Mouse (Mus musculus): ENCODE measurements around the gene Chtop. TPM values are rescaled to one million over a fixed set of nuclear protein-coding genes. Genes with fewer than 3 reads are reported as not detected.

Chtop gene
- total RNA-seq (2021), result 100 to 1,000 TPM; 105 to 110 TPM
- polyA plus RNA-seq (2012; rRNA removed), result 34.5 and 37.2 TPM in 2 replicates
- long read RNA-seq, transcript Chtop-201 (5 exons, 3,257 nt), result minor isoform, 5 of 59 reads
- long read RNA-seq, transcript Chtop-202 (6 exons, 2,012 nt), result major isoform, 25 of 59 reads
- long read RNA-seq, partial matches to known transcripts, result 1 of 59 reads
- long read RNA-seq, other reads (novel, unspliced or antisense), result 24 of 59 reads

DNA sequence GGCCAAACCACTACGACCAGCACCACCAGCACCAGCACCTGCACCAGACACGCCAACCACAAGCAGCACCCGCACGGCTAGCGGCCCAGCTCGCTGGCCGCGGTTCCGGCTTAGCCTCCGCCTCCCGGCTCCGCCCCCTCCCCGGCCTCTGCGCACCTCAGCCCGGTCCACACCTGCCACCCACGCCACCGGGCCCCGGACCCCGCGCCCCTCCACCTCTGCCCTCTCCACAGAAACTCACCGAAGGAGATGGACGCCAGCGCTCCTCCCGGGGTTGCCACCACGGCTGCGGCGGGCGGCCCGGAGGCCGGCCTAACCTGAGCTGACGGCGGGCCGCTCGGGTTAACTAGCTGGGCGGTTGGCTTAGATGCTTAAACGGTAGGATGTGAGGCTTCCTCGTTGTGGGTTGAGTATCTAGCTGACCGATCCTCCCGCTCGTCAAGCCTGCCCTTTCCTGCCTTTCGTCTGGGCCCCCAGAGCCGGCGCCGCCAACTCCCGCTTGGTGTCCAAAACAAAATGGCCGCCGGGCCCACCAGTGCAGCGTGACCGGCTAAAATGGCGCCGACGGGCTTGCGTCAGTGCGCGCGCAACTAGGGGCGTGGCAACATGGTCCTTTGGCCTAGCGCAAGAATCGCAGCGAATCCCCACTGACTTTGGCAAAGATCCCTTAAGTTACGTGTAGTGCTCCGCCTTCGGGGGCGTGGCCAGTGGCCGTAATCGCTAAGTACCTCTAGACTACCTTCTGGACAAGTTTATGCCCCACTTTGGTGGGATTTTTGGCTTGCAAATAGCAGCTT lies at the start of gene Chtop:
Gene Chtop, minus strand, starts transcription at position 549 of the 797 bp plus-strand sequence.
- peak; percentile 99 for DNase-seq

DNA sequence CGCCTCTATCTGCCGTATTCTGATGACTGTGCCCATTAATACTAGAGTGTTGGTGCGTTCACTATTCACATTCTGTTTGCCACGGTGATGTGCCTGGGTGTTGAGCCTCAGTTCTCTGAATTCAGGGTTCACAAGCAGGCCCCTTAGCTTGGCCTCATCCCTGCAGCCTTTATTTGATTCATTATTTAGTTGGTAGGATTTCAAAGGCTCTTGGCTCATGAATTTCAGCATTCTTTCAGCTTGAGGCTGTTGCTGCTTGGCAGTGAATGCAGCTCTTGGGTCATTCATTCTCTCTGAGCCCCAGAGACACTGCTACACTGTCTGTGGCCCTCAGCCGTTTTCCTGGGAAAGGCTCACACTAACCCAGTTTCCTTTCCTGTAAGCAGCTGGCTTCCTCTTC lies 46.7 kb upstream of the Chtop start:
- no peak for DNase-seq

DNA sequence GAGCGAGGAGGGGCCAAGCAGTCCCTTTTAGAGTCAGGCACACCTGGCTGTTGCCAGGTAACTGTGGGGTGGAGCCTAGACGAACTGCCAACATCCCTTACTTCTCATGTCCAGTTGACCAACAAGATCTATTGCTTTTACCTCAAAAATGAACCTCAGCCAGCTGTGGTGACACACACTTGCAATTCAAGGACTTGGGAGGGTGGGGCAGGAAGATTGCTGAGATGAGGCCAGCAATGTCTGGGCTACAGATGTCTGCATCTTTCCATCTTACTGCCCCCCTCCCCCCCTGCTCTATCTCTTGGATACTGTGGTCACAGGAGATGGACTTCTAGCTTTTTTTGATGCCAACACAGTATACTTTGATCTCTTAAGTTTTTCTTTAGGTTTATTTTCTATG lies 42.9 kb upstream of the Chtop start:
- peak; percentile 63 for DNase-seq

DNA sequence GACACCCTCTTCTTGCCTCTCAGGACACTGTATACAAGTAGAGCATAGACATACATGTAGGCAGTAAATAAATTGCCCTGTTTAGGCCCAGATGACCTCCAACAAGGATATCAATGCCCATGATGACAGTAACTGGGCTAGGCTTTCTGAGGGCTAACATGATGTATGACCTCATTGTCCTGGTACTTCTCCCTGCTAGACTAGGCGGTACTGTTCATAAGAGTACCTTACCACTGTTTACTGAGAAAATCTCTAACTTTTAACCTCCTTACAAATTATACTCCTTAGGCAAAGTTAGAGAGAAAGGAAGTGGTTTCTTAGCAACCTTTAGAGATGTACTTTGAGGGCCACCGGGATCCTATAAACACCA lies 41.1 kb upstream of the Chtop start:
- DNase-seq, result no peak

DNA sequence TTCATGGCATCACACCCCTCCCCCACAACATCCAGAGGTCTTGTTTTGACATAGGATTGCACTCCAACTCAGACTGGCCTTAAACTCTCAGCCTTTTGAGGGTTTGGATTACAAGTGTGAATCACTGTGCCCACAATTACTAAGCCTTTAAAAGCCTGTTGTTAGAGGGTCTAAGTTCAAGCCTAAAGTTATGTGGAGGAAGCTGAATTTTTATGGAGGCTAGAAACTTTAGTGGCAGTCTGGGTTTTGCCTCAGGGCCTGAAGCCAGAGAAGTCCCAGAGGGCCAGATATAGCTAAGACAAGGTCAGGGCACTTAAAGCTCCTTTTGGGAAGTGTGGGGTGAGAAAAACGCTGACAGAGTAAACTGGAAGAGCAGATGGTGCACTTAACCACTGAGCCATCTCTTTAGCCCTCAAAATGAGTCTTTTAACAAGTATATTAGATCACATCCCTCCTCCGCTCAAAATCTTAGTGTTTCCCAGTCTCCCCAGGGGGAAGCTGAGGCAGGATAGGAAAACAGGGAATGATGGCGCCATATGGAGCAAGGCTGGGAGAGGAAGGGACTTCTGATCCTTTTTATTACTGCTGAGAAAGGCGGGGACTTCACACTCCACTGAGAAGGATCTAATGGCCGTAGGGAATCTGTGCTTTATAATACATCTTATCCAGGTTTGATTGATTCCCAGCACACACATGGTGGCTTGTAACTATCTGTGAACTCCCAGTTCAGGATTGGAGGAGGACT lies 40.5 kb upstream of the Chtop start:
- DNase-seq, result no peak

DNA sequence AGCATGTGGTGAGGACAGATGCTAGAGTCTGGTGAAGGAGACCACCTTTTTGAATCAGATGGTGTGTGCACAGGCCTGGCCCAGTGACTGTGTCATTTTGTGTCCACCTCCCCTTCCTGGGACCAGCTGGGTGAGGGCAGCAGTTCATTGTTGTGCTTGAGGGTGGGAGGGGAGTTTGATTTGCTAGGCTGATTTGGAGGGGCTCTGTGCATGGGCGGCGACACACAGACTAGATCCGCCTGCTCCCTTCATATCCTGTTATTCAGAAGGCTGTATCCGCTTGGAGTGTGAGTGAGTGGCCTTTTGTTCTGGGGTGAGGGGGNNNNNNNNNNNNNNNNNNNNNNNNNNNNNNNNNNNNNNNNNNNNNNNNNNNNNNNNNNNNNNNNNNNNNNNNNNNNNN lies 31.6 kb upstream of the Chtop start:
- DNase-seq, result peak; percentile 52

DNA sequence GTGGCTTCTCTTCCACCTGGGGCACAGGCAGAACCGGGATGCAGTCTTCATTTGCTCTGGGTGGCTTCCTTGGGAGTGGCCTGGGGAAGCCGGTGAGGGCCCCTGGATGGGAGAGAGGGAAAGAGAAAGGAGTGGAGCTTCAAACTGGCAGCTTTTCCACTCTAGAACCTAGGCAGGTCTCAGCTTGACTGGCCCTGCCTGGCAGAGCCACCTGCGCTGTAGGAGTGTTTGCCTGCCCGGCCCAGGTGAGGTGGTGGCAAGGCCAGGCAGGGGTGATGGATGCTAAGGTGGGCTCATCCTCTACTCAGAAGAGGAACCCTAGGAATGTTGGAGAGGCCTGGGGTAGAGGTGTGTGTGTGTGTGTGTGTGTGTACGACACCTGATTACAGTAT lies 28.6 kb upstream of the Chtop start:
- no peak for DNase-seq

DNA sequence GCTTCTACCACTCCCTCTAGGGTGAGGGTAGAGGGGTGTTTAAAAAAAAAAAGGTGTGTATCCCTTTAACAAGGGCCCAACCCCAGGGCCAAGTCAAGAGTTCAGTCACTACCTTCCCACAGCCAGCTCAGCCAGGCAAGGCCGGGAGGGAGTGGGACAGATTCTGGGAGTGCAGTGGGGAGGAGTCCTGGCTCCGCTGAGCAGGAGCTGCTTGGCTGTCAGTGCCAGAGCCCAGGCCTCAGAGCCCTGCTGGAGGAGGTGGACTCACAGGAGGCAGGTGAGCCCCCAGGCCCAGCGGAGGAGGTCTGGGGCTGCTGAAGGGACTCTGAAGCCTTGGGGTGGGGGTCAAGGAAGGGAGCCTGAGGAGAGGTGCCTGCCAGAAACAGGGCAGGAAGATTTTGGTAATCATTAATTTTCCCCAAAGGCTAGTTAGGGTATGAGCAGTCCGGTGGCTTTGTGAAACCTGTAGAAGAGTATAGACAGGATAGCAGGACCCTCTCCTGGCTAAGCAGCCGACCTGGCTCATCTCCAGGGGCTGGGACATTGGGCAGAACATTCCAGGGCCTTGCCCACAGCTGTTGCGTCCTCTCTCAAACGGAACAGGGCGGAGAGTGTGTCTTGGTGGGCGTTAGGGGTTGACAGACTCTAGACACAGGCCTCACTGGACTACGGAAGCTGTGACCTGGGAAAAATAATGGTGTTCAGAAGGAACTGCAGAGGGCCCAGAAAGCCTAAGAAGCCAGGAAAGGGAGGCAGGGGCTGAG lies 28.0 kb upstream of the Chtop start, which contains the start of gene S100a16:
Gene S100a16, plus strand, starts transcription at position 114 of the 764 bp plus-strand sequence.
- DNase-seq, result peak; percentile 90

DNA sequence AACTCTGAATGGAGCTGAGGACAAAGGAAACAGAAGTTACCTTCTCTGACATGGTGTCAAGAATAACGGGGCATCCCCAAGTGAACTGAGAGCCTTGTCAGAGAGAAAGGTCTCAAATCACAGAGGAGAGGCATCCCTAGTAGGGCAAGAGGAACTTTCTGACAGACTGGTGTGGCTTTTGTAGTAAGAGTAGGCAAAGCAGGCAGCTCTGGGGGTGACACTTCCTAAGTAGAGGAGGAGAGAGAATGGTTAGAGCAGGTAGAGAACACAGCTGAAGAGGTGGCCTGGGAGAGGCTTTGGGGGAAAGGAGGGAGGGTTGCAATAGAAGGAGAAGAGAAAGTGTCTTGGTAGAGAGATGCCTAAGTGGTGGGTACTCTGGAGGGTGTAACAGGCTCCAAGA lies 26.1 kb upstream of the Chtop start:
- DNase-seq, result no peak

DNA sequence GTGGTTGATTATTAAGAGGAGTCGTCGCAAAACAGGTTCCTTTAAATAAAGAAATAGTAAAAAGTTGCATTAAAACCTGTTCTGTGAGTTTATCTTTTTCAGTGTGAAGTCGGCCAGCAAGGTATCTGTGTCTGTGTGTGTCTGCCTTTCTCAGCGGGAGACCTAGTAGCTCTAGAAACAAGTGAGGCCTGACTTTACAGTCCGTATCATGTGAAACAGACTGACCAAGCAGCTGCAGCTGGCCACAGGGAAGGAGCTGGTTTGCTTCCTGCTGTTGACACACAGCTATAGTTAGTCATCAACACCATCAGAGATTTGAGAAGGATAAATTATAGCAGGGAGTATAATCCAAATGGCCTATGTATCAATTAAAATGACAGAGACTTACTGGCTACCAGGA lies 22.4 kb upstream of the Chtop start:
- DNase-seq, result no peak

DNA sequence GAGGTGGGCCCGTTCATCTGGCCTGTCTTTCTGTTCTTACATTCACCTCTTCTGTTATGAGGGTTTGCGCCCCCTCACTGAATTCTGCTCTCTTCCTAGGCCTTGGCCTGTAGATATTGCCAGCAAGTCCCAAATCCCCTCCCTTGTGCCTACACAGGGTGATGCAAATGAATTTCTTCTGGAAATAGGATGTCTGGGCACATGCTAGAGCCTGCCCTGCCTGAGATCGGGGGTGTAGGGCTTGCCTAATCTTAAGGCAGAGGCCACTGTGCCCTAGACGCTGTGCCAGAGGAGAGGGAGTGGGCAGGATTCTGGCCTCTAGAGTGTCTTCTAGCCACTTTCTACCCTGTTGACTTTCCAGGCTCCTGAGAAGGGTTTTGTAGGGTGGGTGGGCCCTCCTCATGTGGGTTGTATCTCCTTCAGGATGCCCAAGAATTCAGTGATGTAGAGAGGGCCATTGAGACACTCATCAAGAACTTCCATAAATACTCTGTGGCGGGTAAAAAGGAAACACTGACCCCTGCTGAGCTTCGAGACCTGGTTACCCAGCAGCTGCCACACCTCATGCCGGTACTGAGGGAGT lies 18.1 kb upstream of the Chtop start:
- no peak for DNase-seq

DNA sequence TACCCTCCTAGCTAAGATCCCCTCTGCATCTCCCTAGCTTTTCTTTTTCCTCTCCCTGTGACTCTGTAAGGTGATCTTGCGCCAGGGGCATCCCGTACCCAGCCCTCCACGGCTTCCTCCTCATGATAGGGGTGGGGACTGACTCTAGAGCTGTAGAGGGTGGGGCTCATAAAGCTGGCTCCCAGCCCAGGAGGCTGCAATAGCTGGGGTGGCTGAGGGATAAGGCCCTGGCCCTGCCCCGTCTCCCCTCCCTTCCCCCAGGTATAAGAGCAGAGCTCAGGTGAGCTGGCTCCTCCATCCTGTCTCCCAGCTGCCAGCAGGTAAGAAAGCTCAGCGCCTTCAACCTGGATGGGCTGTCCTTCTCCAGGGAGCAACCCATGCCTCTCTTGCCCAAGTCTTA lies 17.3 kb upstream of the Chtop start, which contains the start of gene S100a14:
Gene S100a14, plus strand, starts transcription at position 277 of the 400 bp plus-strand sequence.
- DNase-seq, result no peak

DNA sequence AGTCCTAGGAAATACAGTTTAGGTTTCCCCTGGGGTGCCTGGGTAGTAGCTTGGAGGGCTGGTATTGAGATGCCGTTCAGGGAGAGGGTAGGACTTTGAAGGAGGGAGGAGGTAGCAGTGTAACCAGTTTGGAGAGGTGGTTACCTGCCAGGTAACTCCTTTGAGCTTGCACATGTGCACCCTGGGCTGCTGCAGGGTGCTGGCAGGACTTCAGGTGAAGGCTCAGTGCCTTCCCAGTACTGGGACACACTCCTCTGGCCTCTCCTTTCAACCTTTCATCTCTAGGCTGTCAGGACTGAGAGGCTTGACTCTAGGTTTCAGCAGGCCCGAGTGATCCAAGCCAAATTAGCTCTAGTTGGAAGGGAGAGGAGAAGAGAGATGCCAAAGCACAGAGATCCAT lies 16.8 kb upstream of the Chtop start:
- no peak for DNase-seq

DNA sequence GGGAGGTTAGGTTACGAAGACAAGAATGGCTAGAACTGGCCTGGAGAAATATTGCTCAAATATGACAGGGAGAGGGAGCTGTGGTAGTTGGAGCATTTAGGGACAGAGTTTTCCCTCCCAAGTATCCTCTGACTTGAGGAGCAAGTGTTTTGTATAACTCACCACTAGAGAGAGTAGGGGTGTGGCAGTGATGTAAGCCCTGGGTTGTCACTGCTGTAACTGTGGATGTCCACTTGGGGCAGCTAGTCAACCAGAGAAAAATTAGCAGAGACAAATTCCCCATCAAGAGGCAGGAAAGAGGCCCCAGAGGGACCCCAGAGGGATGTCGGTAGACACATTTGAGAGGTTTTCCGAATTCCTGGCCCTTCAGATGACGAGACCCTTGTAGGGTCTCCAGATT lies 16.1 kb upstream of the Chtop start:
- DNase-seq, result peak; percentile 55

DNA sequence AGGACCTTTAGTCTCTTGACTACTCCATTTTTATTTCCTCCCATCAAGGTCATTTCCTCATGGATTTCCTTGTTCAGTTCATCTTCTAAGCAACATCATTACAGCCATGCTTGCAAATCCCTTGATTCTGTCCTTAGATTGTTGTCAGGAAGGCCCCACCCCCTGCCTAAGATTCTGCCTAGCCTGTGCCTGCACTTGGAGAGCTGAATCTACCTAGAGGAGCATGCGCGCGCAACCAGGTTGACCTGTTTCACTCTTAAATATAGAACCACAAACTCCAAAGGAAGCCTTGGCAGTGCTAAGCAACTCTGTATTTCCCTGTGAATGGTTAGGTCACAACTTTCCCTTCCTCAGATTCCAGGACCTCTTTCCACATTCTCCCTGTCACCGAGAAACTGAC lies 8.4 kb upstream of the Chtop start:
- DNase-seq, result no peak

DNA sequence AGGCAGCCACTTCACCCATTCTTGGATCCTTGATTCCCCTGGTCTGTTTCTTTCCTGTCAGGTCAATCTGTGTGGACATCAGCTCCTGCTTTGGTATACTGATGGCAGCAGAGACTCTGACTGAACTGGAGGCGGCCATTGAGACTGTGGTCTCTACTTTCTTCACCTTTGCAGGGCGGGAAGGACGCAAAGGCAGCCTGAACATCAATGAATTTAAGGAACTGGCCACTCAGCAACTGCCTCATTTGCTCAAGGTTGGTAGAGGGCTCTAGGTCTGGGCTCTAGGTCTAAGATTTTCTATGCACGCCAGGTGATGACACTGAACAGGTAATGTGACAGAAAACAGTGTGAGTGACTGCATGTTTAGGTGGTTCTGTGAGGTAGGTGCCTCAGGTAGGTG lies 6.5 kb upstream of the Chtop start:
- DNase-seq, result no peak

DNA sequence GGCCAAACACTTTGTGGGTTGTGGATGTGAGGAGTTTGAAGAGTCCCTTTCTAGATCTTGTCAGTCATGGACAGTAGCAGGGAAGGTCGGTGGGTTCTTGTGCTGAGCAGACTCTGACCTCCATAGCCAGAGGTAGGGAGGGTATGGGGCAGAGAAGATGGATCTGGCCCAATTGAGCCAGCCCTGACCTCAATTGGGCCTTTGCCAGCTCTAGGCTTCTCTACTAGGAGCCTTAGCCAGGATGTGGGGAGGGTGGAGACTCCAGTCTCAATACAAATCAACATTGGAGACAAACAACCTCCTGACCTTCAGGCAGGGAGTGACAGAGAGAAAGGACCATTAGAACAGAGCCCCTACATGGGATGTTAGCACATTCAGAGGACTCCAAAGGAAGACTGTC lies 5.9 kb upstream of the Chtop start:
- peak; percentile 61 for DNase-seq

DNA sequence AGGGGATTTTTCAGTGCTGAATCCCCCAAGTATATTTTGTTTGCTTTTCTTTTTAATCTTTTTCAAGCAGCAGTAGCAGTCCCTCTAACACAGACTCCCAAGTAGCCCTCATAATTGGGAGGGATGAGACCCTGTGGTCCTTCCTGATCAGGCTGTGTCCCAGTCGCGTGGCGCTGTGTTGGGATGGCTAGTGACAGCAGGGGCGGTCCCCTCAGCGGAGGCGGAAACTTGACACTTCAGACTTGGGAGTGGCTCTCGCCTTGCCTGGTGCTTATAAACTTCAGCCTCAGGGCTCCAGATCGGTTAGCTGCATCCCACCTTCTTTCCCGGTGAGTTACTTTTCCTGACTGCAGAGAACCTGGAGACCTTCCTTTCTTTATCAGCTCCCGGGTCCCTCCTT lies 5.4 kb upstream of the Chtop start:
- DNase-seq, result peak; percentile 87

DNA sequence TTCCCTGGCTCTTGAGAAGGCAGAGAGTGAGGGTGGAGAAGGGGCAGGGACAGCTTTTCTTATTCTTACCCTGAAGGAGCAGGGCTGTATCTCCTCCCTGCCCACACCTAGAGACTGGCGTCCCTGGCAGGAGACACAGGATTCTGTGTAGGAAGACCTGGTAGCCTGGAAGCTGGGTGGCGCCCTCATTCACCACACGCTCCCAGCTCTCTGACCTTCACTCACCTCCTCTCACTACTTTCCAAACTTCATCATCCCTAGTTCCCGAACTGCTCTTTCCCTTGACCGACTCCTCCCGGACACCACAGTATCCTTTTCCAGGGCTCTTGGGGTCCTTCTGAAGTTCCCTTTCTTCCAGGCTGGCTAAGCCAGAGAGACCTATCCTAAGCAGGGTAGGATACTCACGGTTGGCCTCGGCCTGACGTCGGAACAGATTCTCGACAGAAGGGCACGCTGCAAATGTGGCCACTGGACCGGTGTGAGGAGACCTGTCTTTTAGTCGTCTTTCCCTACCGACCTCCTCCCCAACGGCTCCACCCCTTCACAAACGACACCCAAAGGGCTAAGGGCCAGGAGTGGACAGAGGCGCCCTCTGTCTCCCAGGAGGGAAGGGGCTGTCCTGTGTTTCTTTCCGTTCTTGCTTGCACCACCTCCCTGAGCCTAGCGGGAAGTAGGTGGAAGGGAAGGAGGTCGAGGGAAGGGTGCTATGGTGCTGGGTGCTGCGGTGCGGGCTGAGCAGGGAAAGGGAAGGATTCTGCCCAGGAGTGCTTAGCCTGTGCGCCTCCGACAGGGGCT lies 4.7 kb upstream of the Chtop start, which contains the start of the genes S100a1 and S100a13:
Gene S100a1, minus strand, starts transcription at position 597 of the 795 bp plus-strand sequence.
Gene S100a13, plus strand, starts transcription at position 640 of the 795 bp plus-strand sequence.
- peak; percentile 90 for DNase-seq

DNA sequence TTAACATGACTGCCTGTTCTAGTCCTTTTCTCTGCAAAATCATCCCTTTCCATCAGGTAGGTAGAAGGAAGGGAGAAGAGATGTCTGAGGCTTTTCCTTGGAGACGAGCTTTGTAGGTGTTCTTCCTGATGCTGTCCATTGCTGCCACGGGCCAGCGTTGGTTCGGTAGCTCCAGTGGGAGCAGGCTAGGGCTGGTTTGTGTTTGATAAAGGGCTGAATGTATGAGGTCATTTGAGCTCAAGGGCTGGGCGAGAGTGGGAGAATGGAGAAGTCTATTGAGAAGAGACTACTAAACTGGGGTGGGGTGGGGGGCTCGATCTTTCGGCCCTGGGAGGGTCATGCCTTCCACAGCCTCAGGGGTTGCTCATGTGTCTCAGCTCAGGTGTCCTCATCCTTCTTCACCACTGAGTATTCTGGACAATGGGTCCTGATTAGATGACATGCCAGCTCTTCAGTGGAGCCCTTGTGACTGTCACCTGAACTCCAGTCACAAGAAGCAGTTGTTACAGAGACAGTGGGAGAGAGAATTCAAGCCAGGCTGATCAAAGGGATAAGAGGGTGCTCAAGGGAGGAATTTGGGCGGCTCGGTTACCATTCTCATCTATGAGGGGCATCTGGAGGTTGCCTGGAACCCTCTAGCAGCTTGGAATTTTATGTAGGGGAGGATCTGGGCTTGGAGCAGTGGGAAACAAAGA lies 3.8 kb upstream of the Chtop start:
- no peak for DNase-seq
